Mouse (Mus musculus) thymus, adult 2 months (tissue): ENCODE measurements at regions not wholly inside any gene's neighbourhood (a gene's known extent, or its start where the extent isn't known, plus 50 kb on each side); places are given as distances from the start of the nearest gene placed in this dataset.

Experiments used
- CTCF ChIP-seq: fragments of 200-500 bp; IDR thresholded peaks from 2 replicates; pipeline ENCODE4 v1.5.1; 2012; ENCODE audit warnings: mild to moderate bottlenecking, control low read depth, low read length, moderate library complexity, borderline replicate concordance; ENCODE audit not compliant: control insufficient read depth, poor library complexity, insufficient read depth; ENCODE audit errors: extremely low read depth
- POLR2A ChIP-seq: fragments of 200-500 bp; IDR thresholded peaks from 2 replicates; pipeline ENCODE4 v1.6.1; 2012; ENCODE audit warnings: mild to moderate bottlenecking, low read length, control low read depth, moderate library complexity; ENCODE audit not compliant: control insufficient read depth, poor library complexity, insufficient read depth; ENCODE audit errors: extremely low read depth

DNA sequence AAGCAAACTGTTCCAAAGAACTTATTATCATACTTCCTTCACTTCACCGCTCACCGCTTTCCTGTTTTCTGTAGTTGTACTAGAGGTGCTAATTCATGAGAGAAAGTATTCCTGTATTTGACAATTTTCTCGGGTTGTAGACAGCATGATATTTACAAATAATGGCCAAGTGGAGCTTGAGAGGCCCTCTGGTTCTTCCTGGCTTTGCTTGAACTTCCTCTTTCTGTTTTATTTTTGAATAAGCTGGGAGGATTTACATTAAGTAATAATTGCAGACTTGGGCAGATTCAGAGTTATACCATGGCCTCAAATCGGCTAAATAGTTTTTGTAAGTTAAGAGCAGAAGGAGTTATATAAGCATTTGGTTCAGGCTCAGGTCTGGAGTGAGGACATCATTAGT is 215.8 kb upstream of the Dkk2 start:
- TF ChIP-seq CTCF (no peak), POLR2A (no peak)
